Mouse (Mus musculus) megakaryocyte, embryonic 14.5 days (primary cell): ENCODE measurements at regions not wholly inside any gene's neighbourhood (a gene's known extent, or its start where the extent isn't known, plus 50 kb on each side); places are given as distances from the start of the nearest gene placed in this dataset.
"Not testable (repeated sequence)": the region's sequence is repeated elsewhere in the genome, so short reads cannot be mapped to it uniquely, and the experiment has no call there.

Source experiments
- H3K27me3 ChIP-seq: replicated peaks from 2 replicates; pipeline ENCODE3; 2012; ENCODE audit warnings: inconsistent platforms
- H3K36me3 ChIP-seq: replicated peaks from 2 replicates; pipeline ENCODE3; 2012; ENCODE audit warnings: low read length, inconsistent platforms, mixed read lengths
- H3K4me1 ChIP-seq: 2 replicates; pipeline ENCODE4 v1.6.1; 2012; ENCODE audit warnings: inconsistent platforms
- H3K4me3 ChIP-seq: replicated peaks from 2 replicates; pipeline ENCODE3; 2012; ENCODE audit warnings: moderate library complexity, mild to moderate bottlenecking, inconsistent platforms
- H3K9me3 ChIP-seq: 2 replicates; pipeline ENCODE4 v1.6.1; 2012; ENCODE audit warnings: inconsistent platforms
- FLI1 ChIP-seq: IDR thresholded peaks from 2 replicates; pipeline ENCODE4 v1.6.1; 2012; ENCODE audit warnings: low read length, inconsistent platforms, mixed read lengths
- GATA1 ChIP-seq: IDR thresholded peaks from 3 replicates; pipeline ENCODE4 v1.6.1; 2012; ENCODE audit warnings: mixed read lengths, low read length, inconsistent platforms, borderline replicate concordance

- no peak for TF ChIP-seq GATA1
- TF ChIP-seq FLI1: no peak
- H3K4me1 ChIP-seq: no peaks in the 10 kb centered on the region
- H3K27me3 ChIP-seq: no peaks in the 10 kb centered on the region
- H3K4me3 ChIP-seq: no peak overlapping the region
- no peaks in the 10 kb centered on the region for H3K36me3 ChIP-seq
- no peaks in the 10 kb centered on the region for H3K9me3 ChIP-seq
Measured at GRCm38 (mm10) chr9:11256848-11257247, 352.3 kb upstream of the Cntn5 start.

- Histone ChIP-seq H3K9me3 (0 out of 2 replicates have a peak, but pooled peaks cover 5% of the 10 kb centered on the region), H3K4me1 (no peaks in the 10 kb centered on the region), H3K4me3 (no peak overlapping the region), H3K27me3 (no peaks in the 10 kb centered on the region), H3K36me3 (no peaks in the 10 kb centered on the region)
- no peak for TF ChIP-seq GATA1
- no peak for TF ChIP-seq FLI1
Measured at GRCm38 (mm10) chr9:11206829-11207228, 302.3 kb upstream of the Cntn5 start.

- Histone ChIP-seq H3K4me1 (no peaks in the 10 kb centered on the region), H3K9me3 (0 out of 2 replicates have a peak, but pooled peaks cover 5% of the 10 kb centered on the region), H3K4me3 (no peak overlapping the region), H3K36me3 (no peaks in the 10 kb centered on the region), H3K27me3 (no peaks in the 10 kb centered on the region)
- TF ChIP-seq FLI1 (no peak), GATA1 (no peak)
Measured at GRCm38 (mm10) chr9:11206267-11206666, 301.7 kb upstream of the Cntn5 start.

GRCm38 (mm10) chr9:11192183-11192582 lies 287.6 kb upstream of the Cntn5 start:
- no peak overlapping the region for H3K4me3 ChIP-seq
- TF ChIP-seq GATA1 (no peak), FLI1 (no peak)
- H3K36me3 ChIP-seq: no peaks in the 10 kb centered on the region
- no peaks in the 10 kb centered on the region for H3K27me3 ChIP-seq
- no peaks in the 10 kb centered on the region for H3K4me1 ChIP-seq
- H3K9me3 ChIP-seq: no peaks in the 10 kb centered on the region

GRCm38 (mm10) chr9:11145799-11146198 lies 241.2 kb upstream of the Cntn5 start:
- no peaks in the 10 kb centered on the region for H3K27me3 ChIP-seq
- no peaks in the 10 kb centered on the region for H3K36me3 ChIP-seq
- TF ChIP-seq FLI1: no peak
- TF ChIP-seq GATA1: no peak

GRCm38 (mm10) chr9:11126833-11127232 lies 222.3 kb upstream of the Cntn5 start:
- H3K9me3 ChIP-seq: peaks cover 5% of the 10 kb centered on the region; the same call in 1 of the 2 replicates
- no peaks in the 10 kb centered on the region for H3K4me1 ChIP-seq
- no peak for TF ChIP-seq GATA1
- no peak for TF ChIP-seq FLI1
- no peaks in the 10 kb centered on the region for H3K36me3 ChIP-seq
- H3K4me3 ChIP-seq: no peak overlapping the region
- H3K27me3 ChIP-seq: no peaks in the 10 kb centered on the region

More at GRCm38 (mm10) chr9:11145799-11146198, 241.2 kb upstream of the Cntn5 start:
- H3K4me3 ChIP-seq: no peak overlapping the region
- H3K4me1 ChIP-seq: no peaks in the 10 kb centered on the region
- no peaks in the 10 kb centered on the region for H3K9me3 ChIP-seq

- no peaks in the 10 kb centered on the region for H3K27me3 ChIP-seq
- H3K36me3 ChIP-seq: no peaks in the 10 kb centered on the region
- H3K4me1 ChIP-seq: no peaks in the 10 kb centered on the region
- H3K9me3 ChIP-seq: no peaks in the 10 kb centered on the region
- no peak overlapping the region for H3K4me3 ChIP-seq
- TF ChIP-seq GATA1 (no peak), FLI1 (no peak)
Measured at GRCm38 (mm10) chr9:11119153-11119552, 214.6 kb upstream of the Cntn5 start.

- not testable (repeated sequence) for H3K27me3 ChIP-seq, H3K4me3 ChIP-seq, H3K9me3 ChIP-seq, H3K36me3 ChIP-seq, H3K4me1 ChIP-seq
Measured at GRCm38 (mm10) chr9:11107828-11108227, 203.3 kb upstream of the Cntn5 start.

- not testable (repeated sequence) for H3K4me3 ChIP-seq, H3K27me3 ChIP-seq, H3K4me1 ChIP-seq, H3K36me3 ChIP-seq, H3K9me3 ChIP-seq
Measured at GRCm38 (mm10) chr9:11107212-11107611, 202.6 kb upstream of the Cntn5 start.

GRCm38 (mm10) chr9:11106268-11106667 lies 201.7 kb upstream of the Cntn5 start:
- Histone ChIP-seq H3K27me3 (no peaks in the 10 kb centered on the region), H3K4me3 (no peak overlapping the region), H3K9me3 (no peaks in the 10 kb centered on the region; the same call in 1 of the 2 replicates), H3K36me3 (no peaks in the 10 kb centered on the region), H3K4me1 (no peaks in the 10 kb centered on the region)
- TF ChIP-seq FLI1 (no peak), GATA1 (no peak)

- no peak overlapping the region for H3K4me3 ChIP-seq
- TF ChIP-seq GATA1: no peak
- TF ChIP-seq FLI1: no peak
- H3K36me3 ChIP-seq: no peaks in the 10 kb centered on the region
- H3K27me3 ChIP-seq: no peaks in the 10 kb centered on the region
- no peaks in the 10 kb centered on the region; the same call in 1 of the 2 replicates for H3K9me3 ChIP-seq
- H3K4me1 ChIP-seq: no peaks in the 10 kb centered on the region
Measured at GRCm38 (mm10) chr9:11103448-11103847, 198.9 kb upstream of the Cntn5 start.
